Mouse (Mus musculus): ENCODE measurements around the gene Nrp2. TPM values are rescaled to one million over a fixed set of nuclear protein-coding genes. Genes with fewer than 3 reads are reported as not detected.
A peak's percentile ranks its signal among the peaks of the same experiment; 100 is the strongest.

Gene Nrp2
- polyA plus RNA-seq, 1 experiment: 32.2 TPM

DNA sequence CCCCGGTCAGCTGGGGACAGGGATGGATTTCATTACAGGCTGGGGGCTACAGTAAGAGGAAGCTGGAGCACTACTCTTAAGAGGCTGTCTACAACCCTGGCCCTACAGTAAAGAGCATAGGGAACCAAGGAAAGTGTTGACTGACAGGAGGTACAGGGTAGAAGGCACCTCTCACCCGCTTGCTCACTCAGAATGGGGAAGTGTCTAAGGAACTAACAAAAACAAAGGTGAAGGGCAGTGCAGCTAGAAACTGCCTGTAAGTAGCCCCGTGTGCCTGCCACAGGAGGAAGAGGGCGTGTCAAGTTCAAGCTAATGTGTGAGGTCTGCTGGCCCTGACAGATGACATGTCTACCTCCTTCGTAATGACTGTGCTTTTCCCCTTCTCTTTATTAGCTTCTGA is 57.0 kb downstream of the Nrp2 start:
- Histone ChIP-seq H3K9ac (ENCODE audit: low read depth, poor library complexity, severe bottlenecking) (no peak overlapping the region), H3K9me3 (replicated peaks; ENCODE audit: control insufficient read depth, insufficient read depth, low read length, poor library complexity, severe bottlenecking) (no peaks in the 10 kb centered on the region), H3K27ac (ENCODE audit: insufficient read depth, low read length) (0 out of 2 replicates have a peak overlapping the region, but pooled peaks have one; percentile 21), H3K4me1 (ENCODE audit: control insufficient read depth, insufficient read depth, low read length) (peaks cover 14% of the 10 kb centered on the region), H3K36me3 (ENCODE audit: control insufficient read depth, insufficient read depth, low read length, poor library complexity, severe bottlenecking) (no peaks in the 10 kb centered on the region), H3K27me3 (ENCODE audit: control insufficient read depth, insufficient read depth, low read length, poor library complexity, severe bottlenecking) (no peaks in the 10 kb centered on the region), H3K4me3 (ENCODE audit: low read depth, low read length) (no peak overlapping the region)
- TF ChIP-seq CTCF (IDR thresholded peaks at IDR 0.05; ENCODE audit: low read depth, low read length) (no peak), EP300 (IDR thresholded peaks at IDR 0.05; ENCODE audit: insufficient read depth, low read depth, low read length) (peak; percentile 61; the same call in 1 of the 2 replicates), POLR2A (IDR thresholded peaks at IDR 0.05; ENCODE audit: insufficient read depth, low read length) (no peak)

DNA sequence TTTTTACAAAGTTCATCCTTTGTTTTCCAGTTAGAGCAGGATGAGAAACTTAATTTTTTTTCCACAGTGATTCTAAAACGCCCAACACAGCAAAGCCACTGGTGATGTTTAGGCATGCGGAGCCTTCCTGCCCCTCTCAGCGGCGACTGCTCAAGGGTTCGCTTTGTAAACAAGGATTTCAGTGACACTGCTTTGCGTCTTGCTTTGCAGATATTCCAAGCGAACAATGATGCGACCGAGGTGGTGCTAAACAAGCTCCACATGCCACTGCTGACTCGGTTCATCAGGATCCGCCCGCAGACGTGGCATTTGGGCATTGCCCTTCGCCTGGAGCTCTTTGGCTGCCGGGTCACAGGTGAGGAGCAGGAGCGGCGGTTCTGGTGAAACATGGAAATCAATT is 57.5 kb downstream of the Nrp2 start:
- Histone ChIP-seq H3K27ac (ENCODE audit: insufficient read depth, low read length) (no peak overlapping the region), H3K9me3 (replicated peaks; ENCODE audit: control insufficient read depth, insufficient read depth, low read length, poor library complexity, severe bottlenecking) (no peaks in the 10 kb centered on the region), H3K36me3 (ENCODE audit: control insufficient read depth, insufficient read depth, low read length, poor library complexity, severe bottlenecking) (no peaks in the 10 kb centered on the region), H3K9ac (ENCODE audit: low read depth, poor library complexity, severe bottlenecking) (no peak overlapping the region), H3K4me1 (ENCODE audit: control insufficient read depth, insufficient read depth, low read length) (peaks cover 15% of the 10 kb centered on the region), H3K4me3 (ENCODE audit: low read depth, low read length) (peak overlapping the region; percentile 27; the same call in 1 of the 2 replicates), H3K27me3 (ENCODE audit: control insufficient read depth, insufficient read depth, low read length, poor library complexity, severe bottlenecking) (no peaks in the 10 kb centered on the region)
- TF ChIP-seq CTCF (IDR thresholded peaks at IDR 0.05; ENCODE audit: low read depth, low read length): no peak
- TF ChIP-seq POLR2A (IDR thresholded peaks at IDR 0.05; ENCODE audit: insufficient read depth, low read length): no peak
- TF ChIP-seq EP300 (IDR thresholded peaks at IDR 0.05; ENCODE audit: insufficient read depth, low read depth, low read length): no peak

DNA sequence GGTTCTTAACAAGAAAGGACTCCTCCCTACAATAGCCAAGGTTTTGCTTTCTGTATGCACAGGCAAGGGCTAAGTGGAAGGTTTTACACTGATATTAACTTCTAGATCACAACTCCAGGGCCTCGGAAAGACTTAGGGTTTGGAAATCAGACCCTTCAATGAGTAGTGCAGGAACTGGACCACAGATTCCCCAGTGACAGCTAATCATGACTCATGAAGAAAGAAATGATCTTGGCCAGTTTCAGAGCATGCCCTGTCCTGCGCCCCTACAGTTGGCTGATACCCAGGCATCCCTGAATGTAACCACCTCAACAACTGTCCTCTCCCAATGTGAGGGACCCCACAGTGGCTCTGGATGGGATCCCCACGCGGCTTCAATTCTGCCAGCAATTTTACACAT is 60.7 kb downstream of the Nrp2 start:
- Histone ChIP-seq H3K9me3 (replicated peaks; ENCODE audit: control insufficient read depth, insufficient read depth, low read length, poor library complexity, severe bottlenecking) (no peaks in the 10 kb centered on the region), H3K36me3 (ENCODE audit: control insufficient read depth, insufficient read depth, low read length, poor library complexity, severe bottlenecking) (no peaks in the 10 kb centered on the region), H3K27me3 (ENCODE audit: control insufficient read depth, insufficient read depth, low read length, poor library complexity, severe bottlenecking) (no peaks in the 10 kb centered on the region), H3K27ac (ENCODE audit: insufficient read depth, low read length) (no peak overlapping the region), H3K4me3 (ENCODE audit: low read depth, low read length) (no peak overlapping the region), H3K9ac (ENCODE audit: low read depth, poor library complexity, severe bottlenecking) (no peak overlapping the region), H3K4me1 (ENCODE audit: control insufficient read depth, insufficient read depth, low read length) (peaks cover 17% of the 10 kb centered on the region)
- TF ChIP-seq CTCF (IDR thresholded peaks at IDR 0.05; ENCODE audit: low read depth, low read length) (no peak), EP300 (IDR thresholded peaks at IDR 0.05; ENCODE audit: insufficient read depth, low read depth, low read length) (no peak), POLR2A (IDR thresholded peaks at IDR 0.05; ENCODE audit: insufficient read depth, low read length) (no peak)

DNA sequence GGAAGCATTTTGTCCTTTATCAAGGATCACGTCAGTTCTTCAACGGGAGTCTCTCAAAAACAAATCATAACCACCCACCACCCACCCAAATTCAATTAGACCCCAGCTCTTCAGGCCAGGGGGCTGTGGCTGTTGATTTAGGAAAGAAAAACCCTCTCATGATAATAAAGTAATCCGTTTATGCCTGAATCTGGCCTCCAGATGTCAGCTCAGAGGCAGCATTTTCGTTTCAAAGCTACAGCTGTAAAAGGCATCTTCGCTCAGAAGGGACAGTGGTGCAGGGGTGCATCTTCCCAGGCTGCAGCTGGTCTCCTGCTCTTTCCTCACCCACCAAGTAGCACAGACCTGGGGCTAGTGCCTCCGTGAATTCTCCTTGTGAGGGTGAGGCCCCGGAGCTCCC is 62.1 kb downstream of the Nrp2 start:
- H3K27me3 ChIP-seq (ENCODE audit: control insufficient read depth, insufficient read depth, low read length, poor library complexity, severe bottlenecking): no peaks in the 10 kb centered on the region
- 0 out of 2 replicates have a peak overlapping the region, but pooled peaks have one; percentile 1 for H3K9ac ChIP-seq (ENCODE audit: low read depth, poor library complexity, severe bottlenecking)
- TF ChIP-seq EP300 (IDR thresholded peaks at IDR 0.05; ENCODE audit: insufficient read depth, low read depth, low read length) (no peak), CTCF (IDR thresholded peaks at IDR 0.05; ENCODE audit: low read depth, low read length) (no peak), POLR2A (IDR thresholded peaks at IDR 0.05; ENCODE audit: insufficient read depth, low read length) (no peak)
- no peaks in the 10 kb centered on the region for H3K9me3 ChIP-seq (replicated peaks; ENCODE audit: control insufficient read depth, insufficient read depth, low read length, poor library complexity, severe bottlenecking)
- peaks cover 15% of the 10 kb centered on the region for H3K4me1 ChIP-seq (ENCODE audit: control insufficient read depth, insufficient read depth, low read length)
- H3K4me3 ChIP-seq (ENCODE audit: low read depth, low read length): no peak overlapping the region
- peak overlapping the region; percentile 23; the same call in 1 of the 2 replicates for H3K27ac ChIP-seq (ENCODE audit: insufficient read depth, low read length)
- no peaks in the 10 kb centered on the region for H3K36me3 ChIP-seq (ENCODE audit: control insufficient read depth, insufficient read depth, low read length, poor library complexity, severe bottlenecking)

DNA sequence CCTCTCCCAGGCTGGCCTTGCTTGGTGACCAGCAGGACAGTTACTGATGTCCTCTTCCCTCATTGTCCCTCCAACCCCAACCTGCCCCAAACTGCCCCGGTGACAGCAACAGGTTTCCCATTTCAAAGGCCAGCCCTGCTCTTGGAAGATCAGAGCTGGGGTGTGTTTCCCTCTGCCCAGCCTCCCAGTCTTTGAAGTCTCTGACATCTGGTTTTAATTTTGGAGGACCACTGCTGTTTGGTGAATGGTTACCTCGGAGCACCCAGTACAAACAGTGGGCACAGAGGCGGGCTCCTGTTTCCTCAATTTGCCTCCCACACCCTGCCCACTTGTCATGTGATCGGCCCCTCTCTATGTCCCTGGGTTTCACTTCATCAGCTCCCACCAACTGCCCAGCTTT is 63.7 kb downstream of the Nrp2 start:
- Histone ChIP-seq H3K4me1 (ENCODE audit: control insufficient read depth, insufficient read depth, low read length) (peaks cover 11% of the 10 kb centered on the region), H3K9me3 (replicated peaks; ENCODE audit: control insufficient read depth, insufficient read depth, low read length, poor library complexity, severe bottlenecking) (no peaks in the 10 kb centered on the region), H3K9ac (ENCODE audit: low read depth, poor library complexity, severe bottlenecking) (0 out of 2 replicates have a peak overlapping the region, but pooled peaks have one; percentile 1), H3K27ac (ENCODE audit: insufficient read depth, low read length) (peak overlapping the region; percentile 97), H3K27me3 (ENCODE audit: control insufficient read depth, insufficient read depth, low read length, poor library complexity, severe bottlenecking) (no peaks in the 10 kb centered on the region), H3K36me3 (ENCODE audit: control insufficient read depth, insufficient read depth, low read length, poor library complexity, severe bottlenecking) (no peaks in the 10 kb centered on the region), H3K4me3 (ENCODE audit: low read depth, low read length) (no peak overlapping the region)
- TF ChIP-seq EP300 (IDR thresholded peaks at IDR 0.05; ENCODE audit: insufficient read depth, low read depth, low read length): peak; percentile 72
- TF ChIP-seq POLR2A (IDR thresholded peaks at IDR 0.05; ENCODE audit: insufficient read depth, low read length): no peak
- TF ChIP-seq CTCF (IDR thresholded peaks at IDR 0.05; ENCODE audit: low read depth, low read length): no peak

DNA sequence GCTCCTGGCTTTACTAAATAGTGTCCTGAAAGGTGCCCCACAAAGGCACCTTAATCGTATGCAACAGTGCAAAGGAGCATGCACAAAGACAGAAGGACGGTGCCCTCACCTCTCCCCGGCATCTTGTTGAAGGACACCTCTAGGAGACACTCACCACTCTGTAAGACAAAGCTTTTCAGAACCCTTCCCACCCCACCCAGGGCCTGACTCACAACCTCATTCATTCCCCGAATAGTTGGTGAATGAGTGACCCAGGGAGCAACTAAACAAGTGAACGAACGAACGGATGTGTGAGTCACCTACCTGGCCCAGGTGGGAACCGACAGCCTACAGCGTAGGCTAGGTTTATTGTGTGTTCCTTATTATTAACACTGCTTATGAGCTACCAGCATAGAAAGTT is 64.5 kb downstream of the Nrp2 start:
- TF ChIP-seq EP300 (IDR thresholded peaks at IDR 0.05; ENCODE audit: insufficient read depth, low read depth, low read length): peak; percentile 99
- TF ChIP-seq CTCF (IDR thresholded peaks at IDR 0.05; ENCODE audit: low read depth, low read length): no peak
- H3K27ac ChIP-seq (ENCODE audit: insufficient read depth, low read length): peak overlapping the region; percentile 97

More for the DNA sequence above, 64.5 kb downstream of the Nrp2 start:
- Histone ChIP-seq H3K9me3 (replicated peaks; ENCODE audit: control insufficient read depth, insufficient read depth, low read length, poor library complexity, severe bottlenecking) (no peaks in the 10 kb centered on the region), H3K4me1 (ENCODE audit: control insufficient read depth, insufficient read depth, low read length) (peaks cover 11% of the 10 kb centered on the region), H3K4me3 (ENCODE audit: low read depth, low read length) (no peak overlapping the region), H3K27me3 (ENCODE audit: control insufficient read depth, insufficient read depth, low read length, poor library complexity, severe bottlenecking) (no peaks in the 10 kb centered on the region), H3K9ac (ENCODE audit: low read depth, poor library complexity, severe bottlenecking) (no peak overlapping the region), H3K36me3 (ENCODE audit: control insufficient read depth, insufficient read depth, low read length, poor library complexity, severe bottlenecking) (no peaks in the 10 kb centered on the region)
